Mouse (Mus musculus): ENCODE data around the gene Klrb1c.

Klrb1c gene

GRCm38 (mm10) chr6:128799896-128800270 is 10.9 kb upstream of the Klrb1c start:
- TF ChIP-seq GATA4 (IDR thresholded peaks at IDR 0.05; ENCODE audit: insufficient replicate concordance, low read length) = no peak

- no peak for TF ChIP-seq GATA4 (IDR thresholded peaks at IDR 0.05; ENCODE audit: insufficient replicate concordance, low read length)
Observed at GRCm38 (mm10) chr6:128797936-128798771, 9.1 kb upstream of the Klrb1c start.

DNA sequence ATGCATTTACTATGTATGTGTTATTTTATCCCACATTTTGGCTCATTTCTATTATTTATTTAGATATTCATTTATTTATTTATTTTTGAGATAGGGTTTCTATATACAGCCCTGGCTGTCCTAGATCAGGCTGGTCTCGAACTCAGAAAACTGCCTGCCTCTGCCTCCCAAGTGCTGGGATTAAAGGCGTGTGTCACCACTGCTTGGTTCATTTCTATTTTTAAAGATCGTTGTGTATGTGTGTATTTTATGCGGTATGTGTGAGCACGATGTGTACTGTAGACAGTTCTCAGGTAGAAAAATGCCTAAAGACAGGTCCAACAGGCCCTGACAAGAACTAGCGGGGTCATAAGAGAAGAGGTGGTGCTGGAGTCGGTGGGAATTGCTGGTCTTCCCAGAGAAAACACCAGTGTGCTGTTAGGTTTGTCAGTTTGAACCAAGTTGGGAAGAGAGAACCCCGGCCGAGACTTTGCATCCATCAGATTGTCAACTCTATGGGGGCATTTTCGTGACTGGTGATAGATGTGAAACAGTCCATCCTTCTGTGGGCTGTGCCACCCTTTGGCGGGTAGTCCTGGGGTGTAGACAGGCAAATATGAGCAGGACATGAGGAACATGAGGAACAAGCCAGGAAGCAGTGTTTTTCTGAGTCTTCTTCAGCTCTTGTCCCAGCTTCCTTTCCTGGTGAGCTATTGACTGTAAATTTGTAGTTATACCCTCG is 8.3 kb upstream of the Klrb1c start:
- TF ChIP-seq GATA4 (IDR thresholded peaks at IDR 0.05; ENCODE audit: insufficient replicate concordance, low read length) = no peak

- TF ChIP-seq GATA4 (IDR thresholded peaks at IDR 0.05; ENCODE audit: insufficient replicate concordance, low read length) = no peak
Observed at GRCm38 (mm10) chr6:128796321-128796955, 7.4 kb upstream of the Klrb1c start.

GRCm38 (mm10) chr6:128793734-128794133 is 4.7 kb upstream of the Klrb1c start:
- no peak for TF ChIP-seq GATA4 (IDR thresholded peaks at IDR 0.05; ENCODE audit: insufficient replicate concordance, low read length)

DNA sequence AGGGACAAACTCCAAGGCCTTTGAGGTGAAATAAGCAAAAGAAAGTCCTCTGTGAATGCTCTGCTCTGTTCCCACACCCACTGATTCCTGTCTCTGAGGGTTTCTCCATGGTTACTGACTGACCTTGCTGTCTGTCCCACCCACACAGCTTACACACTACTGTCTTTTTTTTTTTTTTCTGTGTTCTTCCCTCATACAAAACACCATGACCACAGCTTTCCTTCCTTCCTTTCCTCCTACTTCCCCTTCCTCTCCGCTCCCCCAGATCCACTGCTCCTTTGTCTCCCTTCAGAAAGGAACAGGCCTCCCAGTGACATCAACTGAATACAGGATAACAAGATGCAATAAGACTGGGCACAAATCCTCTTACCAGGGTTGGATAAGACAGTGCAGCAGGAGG is 498 bp downstream of the Klrb1c start:
- no peak for TF ChIP-seq GATA4 (IDR thresholded peaks at IDR 0.05; ENCODE audit: insufficient replicate concordance, low read length)

GRCm38 (mm10) chr6:128769481-128770253 is 19.3 kb downstream of the Klrb1c start:
- TF ChIP-seq GATA4 (IDR thresholded peaks at IDR 0.05; ENCODE audit: insufficient replicate concordance, low read length) = no peak

GRCm38 (mm10) chr6:128768047-128768446 is 21.0 kb downstream of the Klrb1c start:
- TF ChIP-seq GATA4 (IDR thresholded peaks at IDR 0.05; ENCODE audit: insufficient replicate concordance, low read length) = no peak

DNA sequence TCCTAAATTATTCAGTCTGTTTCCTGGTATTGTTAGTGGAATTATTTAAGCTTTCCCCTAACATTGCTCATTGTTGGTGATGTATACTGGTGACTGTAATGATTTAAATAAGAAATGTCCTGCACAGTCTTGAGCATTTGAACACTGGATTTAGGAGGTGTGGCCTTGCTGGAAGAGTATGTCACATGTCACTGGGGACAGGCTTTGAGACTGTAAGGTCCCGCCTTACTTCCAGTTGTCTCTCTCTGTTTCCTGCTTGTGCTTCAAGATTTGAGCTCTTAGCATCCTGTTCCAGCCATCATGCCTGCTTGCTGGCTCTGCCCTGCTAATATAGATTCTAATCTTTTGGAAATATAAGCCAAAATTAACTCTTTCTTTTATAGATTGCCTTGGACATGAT is 23.8 kb downstream of the Klrb1c start:
- TF ChIP-seq GATA4 (IDR thresholded peaks at IDR 0.05; ENCODE audit: insufficient replicate concordance, low read length) = no peak

GRCm38 (mm10) chr6:128764598-128764997 is 24.4 kb downstream of the Klrb1c start:
- no peak for TF ChIP-seq GATA4 (IDR thresholded peaks at IDR 0.05; ENCODE audit: insufficient replicate concordance, low read length)

- TF ChIP-seq GATA4 (IDR thresholded peaks at IDR 0.05; ENCODE audit: insufficient replicate concordance, low read length) = no peak
Observed at GRCm38 (mm10) chr6:128763736-128764523, 25.1 kb downstream of the Klrb1c start.

GRCm38 (mm10) chr6:128761144-128761540 is 27.9 kb downstream of the Klrb1c start:
- no peak for TF ChIP-seq GATA4 (IDR thresholded peaks at IDR 0.05; ENCODE audit: insufficient replicate concordance, low read length)

DNA sequence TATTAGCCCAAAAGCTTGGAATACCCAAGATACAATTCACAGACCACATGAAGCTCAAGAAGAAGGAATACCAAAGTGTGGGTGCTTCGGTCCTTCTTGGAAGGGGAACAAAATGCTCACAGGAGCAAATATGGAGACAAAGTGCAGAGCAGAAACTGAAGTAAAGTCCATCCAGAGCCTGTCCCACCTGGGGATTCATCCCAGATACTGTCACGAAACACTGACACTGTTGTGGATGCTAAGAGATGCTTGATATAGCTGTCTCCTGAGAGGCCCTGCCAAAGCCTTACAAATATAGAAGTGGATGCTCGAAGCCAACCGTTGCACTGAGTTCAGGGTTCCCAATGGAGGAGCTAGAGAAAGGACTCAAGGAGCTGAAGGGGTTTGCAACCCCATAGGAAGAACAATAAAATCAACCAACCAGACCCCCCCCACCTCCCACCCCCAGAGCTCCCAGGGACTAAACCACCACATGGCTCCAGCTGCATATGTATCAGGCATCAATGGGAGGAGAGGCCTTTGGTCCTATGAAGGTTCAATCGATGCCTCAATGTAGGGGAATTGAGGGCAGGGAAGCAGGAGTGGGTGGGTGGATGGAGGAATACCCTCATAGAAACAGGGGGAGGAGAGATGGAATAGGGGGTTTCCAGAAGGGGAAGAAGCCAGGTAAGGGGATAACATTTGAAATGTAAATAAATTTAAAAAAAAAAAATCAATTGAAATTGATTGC is 29.6 kb downstream of the Klrb1c start:
- TF ChIP-seq GATA4 (IDR thresholded peaks at IDR 0.05; ENCODE audit: insufficient replicate concordance, low read length) = no peak

- no peak for TF ChIP-seq GATA4 (IDR thresholded peaks at IDR 0.05; ENCODE audit: insufficient replicate concordance, low read length)
Observed at GRCm38 (mm10) chr6:128737445-128737844, 51.6 kb downstream of the Klrb1c start.
